Mouse (Mus musculus): ENCODE data around the gene Drc3. TPM values are rescaled to one million over a fixed set of nuclear protein-coding genes. Genes with fewer than 3 reads are reported as not detected.

Drc3 gene
- total RNA-seq, 1 experiment from 2014 or later: 1.6 TPM

DNA sequence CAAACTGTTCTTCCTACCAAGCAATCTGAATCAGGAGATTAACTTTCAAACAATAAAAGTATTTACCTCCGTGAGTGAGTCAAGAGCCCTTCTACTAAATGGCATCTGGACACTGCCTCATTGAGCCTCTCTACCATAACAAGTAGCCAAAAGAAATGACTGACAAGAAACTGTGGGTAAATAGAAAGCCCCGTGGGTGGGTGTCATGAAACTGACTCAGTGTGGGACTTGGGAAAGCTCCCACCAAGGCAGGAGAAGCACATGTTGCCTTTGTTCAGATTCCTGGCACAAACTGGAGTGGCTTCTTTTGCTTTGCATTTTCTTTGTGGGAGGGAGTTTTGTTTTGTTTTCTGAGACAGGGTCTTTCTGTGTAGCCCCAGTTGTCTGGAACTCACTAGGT, 17.4 kb upstream of the Drc3 start:
- no peak for DNase-seq

- DNase-seq: peak; percentile 60
Measured at GRCm38 (mm10) chr11:60338291-60338690, 14.8 kb upstream of the Drc3 start.

DNA sequence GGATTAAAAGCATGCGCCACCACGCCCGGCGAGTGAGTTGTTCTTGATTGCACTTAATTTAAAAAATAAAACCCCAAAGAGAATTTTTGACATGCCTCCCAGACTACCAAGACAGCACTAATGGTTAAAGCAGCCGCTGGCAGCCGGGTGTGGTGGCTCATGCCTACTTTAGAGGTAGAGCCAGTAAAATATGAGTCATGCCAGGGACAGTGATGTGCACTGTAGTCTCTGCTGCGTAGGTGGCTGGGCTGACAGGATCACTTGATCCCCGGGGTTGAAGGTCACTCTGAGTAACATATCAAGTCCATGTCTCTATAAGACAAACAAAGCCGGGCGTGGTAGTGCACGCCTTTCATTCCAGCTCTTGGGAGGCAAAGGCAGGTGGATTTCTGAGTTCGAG, 13.8 kb upstream of the Drc3 start:
- peak; percentile 63 for DNase-seq

DNA sequence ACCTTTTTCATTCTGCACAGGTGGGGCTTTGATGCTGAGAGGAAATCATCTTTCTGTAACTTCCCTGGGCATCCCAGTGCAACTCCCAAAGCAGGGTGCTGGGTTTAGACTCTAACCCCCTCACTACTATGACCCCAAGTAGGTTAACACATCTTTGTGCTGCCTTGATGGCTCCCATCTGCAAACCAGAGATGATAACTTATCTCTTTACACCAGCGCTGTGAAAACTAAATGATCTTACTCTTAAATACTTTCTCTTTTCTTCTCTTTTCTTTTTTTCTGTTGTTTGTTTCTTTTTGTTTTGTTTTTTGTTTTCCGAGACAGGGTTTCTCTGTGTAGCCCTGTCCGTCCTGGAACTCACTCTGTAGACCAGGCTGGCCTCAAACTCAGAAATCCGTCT, 7.3 kb upstream of the Drc3 start:
- no peak for DNase-seq

DNA sequence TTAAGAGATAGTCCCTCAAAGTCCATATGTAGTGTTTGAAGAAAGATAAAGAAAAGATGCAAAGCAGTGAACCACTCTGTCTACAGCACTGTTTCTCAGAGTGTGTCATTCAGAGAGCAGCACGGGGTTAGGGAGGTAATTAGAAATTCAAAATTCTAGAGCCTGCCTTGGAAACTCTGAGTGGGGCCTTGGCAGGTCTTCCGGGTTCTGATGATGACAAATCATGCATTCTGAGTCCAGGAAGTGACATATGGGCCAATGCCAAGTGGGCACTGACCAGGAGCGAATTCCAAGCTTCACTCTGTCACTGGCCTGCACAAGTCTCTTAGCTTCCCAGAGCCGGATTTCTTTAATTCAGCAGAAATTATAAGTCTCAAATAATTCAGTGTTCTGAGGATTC, 6.6 kb upstream of the Drc3 start:
- DNase-seq: peak; percentile 88

- no peak for DNase-seq
Measured at GRCm38 (mm10) chr11:60351388-60351787, 1.7 kb upstream of the Drc3 start.

DNA sequence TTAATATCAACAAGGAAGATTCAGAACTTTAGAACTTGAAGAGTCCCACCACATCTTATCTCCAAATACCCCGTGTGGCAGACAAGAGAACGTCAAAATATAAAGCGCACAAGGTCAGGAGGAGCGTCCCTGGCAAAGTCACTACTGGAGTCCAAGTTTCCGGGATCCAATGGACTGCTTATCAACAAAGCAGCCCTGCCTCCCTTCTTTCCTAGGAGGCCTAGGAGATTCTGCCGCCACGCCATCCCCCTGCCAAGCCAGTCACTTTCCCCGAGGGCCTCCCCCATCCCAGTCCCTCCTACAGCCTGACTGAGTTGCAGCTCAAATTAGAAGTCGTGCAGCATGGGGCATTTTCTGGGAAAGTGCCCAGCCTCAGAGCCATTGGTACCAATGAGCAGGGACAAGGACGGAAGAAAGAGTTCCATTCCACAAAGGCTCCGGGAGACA, 1.2 kb upstream of the Drc3 start:
- DNase-seq: peak; percentile 71

DNA sequence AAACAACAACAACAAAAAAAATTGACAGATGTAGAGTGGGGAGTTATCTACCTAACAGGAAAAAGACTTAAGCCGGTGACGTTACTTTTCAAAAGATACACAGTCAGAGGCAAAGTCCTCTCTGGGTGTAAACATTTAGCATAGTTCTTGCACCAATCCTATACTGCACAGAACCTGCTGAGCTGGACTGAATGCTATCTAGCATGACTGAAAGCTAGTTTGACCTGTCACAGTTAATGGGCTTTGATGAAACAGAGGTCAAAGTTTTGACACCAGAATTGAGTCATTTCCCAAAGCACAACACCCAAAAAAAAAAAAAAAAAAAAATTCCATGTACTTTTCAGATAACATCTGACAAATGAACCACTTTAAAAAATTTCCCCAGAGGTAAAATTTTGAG, 2.8 kb downstream of the Drc3 start:
- no peak for DNase-seq

DNA sequence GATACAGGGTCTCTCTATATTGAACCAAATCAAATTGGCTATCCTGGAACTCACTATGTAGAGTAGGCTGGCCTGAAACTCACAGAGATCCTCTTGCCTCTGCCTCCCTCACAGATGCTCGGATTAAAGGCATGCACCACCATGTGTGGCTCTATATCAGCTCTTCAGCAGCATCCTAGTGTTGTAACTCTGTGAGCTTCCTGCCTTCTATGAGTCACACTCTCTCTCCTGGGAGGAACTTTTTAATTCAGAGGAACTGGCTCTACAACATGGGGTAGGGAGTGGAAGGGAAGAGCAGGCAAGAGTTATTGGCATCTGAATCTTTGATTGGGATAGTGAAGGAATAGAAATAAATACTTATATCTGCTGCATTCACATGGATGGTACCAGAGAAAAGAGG, 4.0 kb downstream of the Drc3 start:
- no peak for DNase-seq

- DNase-seq: no peak
Measured at GRCm38 (mm10) chr11:60358548-60358947, 5.4 kb downstream of the Drc3 start.

- DNase-seq: no peak
Measured at GRCm38 (mm10) chr11:60359138-60359537, 6.0 kb downstream of the Drc3 start.

DNA sequence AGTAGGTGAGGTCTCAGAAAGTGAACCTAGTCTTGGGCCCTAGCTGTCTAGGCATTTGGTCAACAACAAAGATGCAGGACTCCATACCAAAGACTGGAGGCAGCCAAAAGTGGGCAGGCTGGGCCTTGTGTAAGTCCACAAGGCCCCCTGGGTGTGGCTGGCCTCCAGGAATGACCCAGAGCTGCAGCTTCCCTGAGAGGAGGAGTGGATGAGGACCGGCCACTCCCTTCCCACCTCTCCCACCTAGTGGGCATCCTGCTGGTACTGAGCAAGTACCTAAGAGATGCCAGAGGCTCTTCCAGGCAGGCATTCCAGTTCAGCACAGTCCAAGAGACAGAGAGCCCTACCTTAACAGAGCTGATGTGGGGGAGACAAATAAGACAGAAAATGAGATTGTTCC, 6.8 kb downstream of the Drc3 start:
- DNase-seq: no peak

DNA sequence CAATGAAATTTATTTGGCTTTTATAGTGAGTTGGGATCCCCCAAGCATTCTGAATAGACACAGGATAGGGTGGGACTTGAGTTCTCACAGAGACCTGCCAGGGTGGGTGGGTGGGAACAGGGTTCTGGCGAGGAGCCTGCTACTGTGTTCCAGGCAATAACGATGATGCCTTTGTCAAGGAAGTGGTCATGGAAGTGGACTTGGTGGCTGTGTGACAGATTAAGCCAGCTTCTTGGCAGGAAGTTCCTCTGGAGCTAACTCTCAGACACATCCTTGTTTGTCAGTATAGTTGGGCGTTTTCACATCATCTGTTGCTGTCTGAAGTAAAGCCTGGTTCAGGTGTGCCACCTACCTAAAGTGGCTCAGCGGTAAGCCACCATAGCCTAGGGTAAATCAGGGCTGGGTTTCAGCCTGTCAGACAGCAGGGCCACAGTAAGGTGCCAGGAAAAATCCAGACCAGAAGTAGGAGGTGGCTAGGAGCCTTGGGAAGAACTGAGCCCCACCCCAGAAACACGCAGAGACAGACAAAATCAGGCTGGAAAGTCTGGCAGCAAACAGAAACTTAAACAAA, 7.6 kb downstream of the Drc3 start:
- DNase-seq: no peak

DNA sequence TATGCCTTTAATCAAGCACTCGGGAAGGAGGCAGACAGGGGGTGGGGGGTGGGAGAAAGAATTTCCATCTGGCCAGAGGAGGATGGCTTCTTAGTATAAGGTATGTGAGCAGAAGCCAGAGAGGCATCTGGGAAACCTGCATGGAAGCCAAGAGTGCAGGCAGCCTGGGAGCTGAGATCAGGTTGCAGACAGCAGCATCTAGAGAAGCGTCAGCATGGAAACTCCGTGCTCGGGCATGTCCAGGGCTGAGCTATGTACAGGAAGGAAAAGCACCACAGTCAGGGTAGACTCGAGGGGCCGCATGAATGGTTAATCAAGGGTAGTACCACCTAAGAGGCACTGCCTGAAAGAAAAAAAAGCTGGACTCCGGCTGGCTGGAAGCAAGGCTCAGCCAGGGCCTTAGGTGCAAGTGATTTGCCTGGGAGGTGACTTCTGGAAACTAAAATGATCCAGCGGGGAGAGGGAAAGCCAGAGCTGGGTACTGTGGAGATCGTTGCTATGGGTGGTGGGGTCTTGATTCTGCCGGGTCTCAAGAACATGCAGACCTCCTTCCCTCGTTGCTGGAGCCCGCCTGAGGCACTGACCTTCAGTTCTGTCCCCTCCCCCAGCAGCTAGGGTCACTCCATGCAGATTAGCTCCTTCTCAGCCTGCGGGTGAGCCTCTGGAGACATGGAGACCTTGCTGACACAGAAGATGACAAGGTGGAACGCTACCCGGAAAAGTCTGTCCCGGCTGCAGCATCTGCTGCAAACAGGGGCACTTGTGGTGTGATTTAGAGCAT, 13.3 kb downstream of the Drc3 start:
- DNase-seq: no peak

DNA sequence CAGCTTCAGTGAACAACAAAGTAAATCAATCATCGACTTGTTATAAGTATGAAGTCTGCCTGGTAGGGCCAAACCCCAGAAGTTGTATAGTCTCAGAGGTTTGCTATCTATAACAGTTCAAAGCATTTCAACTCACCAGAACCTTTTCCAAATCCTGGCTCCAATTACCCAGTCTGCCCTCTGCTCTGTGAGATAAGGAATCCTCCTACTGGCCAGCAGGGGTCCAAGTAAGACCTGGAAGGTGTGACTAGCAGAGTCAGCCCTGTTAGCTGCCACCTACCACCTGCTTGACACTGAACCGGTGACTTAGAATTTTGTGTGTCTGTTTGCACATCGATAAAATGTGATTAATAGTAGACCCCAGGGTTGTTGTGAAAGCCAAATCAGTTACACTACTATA, 14.1 kb downstream of the Drc3 start:
- no peak for DNase-seq

- DNase-seq: no peak
Measured at GRCm38 (mm10) chr11:60368909-60369308, 15.8 kb downstream of the Drc3 start.

DNA sequence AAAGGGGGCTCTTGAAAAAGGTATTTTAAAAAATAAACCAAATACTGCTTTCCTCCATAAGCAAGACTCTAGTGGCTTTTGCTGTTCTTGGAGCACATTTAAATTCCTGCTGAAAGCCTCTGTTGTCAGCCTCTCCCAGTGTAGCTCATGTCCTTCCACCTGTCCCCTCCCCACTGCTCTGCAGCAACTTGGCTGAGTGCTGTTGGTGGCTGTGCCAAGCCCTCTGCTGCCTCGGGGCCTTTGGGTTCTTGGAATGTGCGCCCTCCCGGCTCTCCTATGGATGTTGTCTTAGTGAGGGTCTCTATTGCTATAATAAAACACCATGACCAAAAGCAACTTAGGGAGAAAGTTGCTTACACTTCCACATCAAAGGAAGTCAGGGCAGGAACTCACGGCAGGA, 16.3 kb downstream of the Drc3 start:
- no peak for DNase-seq

- DNase-seq: no peak
Measured at GRCm38 (mm10) chr11:60370431-60370830, 17.3 kb downstream of the Drc3 start.

GRCm38 (mm10) chr11:60374481-60374880, 21.4 kb downstream of the Drc3 start:
- DNase-seq: no peak

- no peak for DNase-seq
Measured at GRCm38 (mm10) chr11:60383518-60383917, 30.4 kb downstream of the Drc3 start.

DNA sequence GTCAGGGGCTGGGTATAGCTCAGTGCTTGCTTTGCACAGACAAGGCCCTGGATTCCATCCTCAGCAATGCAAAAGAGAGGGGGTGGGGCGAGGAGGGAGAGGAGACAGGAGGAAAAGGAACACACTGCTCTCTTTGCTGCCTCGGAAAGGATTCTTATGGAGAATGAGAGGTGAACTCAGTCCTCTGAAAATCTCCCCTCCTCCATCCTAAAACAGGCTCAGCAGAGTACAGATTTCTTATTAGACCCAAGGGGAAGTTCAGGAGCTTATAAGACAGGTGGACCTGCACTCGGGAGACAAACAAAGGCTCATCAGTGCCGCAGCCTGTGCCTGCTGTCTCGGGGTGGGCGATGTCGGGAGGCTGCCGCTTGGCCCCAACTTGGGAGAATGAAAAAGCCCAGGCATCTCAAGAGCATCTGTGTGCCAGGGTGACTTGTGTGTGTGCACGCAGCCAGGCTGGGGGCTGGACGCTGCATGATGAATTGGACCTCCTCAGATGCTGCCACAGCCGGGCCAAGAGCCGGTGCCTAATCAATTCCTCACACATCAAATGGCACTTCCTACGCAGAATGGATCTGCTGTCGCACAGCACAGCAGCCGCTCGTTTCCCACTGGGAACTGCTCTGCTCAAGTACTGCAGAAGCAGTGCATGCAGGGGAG, 31.8 kb downstream of the Drc3 start:
- no peak for DNase-seq

DNA sequence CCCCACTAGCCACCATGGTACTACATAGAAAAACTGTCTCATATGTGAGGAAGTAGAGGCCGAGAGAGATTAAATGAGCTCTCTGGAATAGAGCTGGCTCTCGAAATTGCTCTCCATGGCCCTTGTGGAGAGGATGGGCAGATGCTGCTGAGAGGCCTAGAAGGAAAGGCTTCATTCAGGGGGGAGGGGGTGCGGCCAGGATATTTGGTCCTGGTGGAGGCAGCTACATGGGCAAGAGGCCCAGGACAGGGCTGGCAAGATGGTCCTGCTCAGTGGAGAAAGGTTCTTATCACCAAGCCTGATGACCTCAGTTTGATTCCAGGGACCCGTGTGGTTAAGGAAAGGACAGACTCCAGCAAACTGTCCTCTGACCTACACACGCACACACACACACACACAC, 32.8 kb downstream of the Drc3 start:
- no peak for DNase-seq

DNA sequence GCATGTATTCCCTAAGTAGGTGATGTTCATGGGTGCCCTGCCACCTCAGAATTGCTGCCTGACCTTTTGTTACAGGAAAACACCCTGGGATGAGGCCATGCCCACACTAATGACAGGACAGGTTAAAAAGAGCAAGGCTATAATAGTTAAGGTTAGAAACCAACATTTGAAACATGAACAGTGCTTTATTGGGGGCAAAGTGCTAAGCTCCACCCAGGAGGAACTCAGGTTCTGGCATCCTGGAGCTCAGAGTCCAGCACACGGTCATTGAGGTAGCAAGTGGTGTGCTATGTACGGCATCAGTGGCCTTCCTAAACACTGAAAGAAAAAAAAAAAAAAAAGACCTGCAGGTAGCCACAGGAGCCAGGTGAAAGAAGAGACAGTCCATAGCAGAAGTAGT, 34.8 kb downstream of the Drc3 start:
- no peak for DNase-seq

DNA sequence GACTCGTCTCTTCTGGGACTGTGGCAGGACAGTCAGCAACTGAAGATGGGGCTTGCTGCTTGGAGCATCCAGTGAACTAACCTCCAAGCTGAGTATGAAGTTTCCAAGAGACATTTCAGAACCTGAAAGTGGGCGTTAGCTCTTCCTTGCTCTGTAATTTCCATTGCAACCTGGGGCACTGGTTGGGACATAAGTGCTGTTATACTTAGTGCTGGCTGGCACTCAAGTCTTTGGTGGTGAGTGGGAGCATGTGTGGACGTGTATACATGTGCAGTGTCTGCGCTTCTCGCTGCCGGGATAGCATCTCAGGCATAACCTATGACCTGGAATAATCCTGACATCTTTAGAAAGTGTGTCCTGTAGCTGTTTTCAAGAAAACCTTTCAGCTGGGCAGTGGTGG, 38.2 kb downstream of the Drc3 start:
- DNase-seq: no peak

All from adrenal gland, postnatal 14 days (tissue).